Mouse (Mus musculus) kidney, postnatal 0 days (tissue): ENCODE data around the gene Efhd2. TPM values are rescaled to one million over a fixed set of nuclear protein-coding genes. Genes with fewer than 3 reads are reported as not detected.

Source experiments
- ATAC-seq: fragments of 200-750 bp; cut with Nextera tagmentation; replicated peaks from 2 replicates; pipeline ENCODE4 v1.8.0; 2017; ENCODE audit warnings: low read depth, moderate number of reproducible peaks, moderate TSS enrichment, moderate library complexity; ENCODE audit not compliant: low FRiP score
- DNase-seq: peaks from one replicate; pipeline ENCODE4 v3.0.0-alpha.2; 2016; ENCODE audit warnings: low spot score
- H3K27ac ChIP-seq: fragments of 300-500 bp; sonication (generic); 2 replicates; pipeline ENCODE4 v1.5.1; 2014; ENCODE audit warnings: mild to moderate bottlenecking
- H3K27me3 ChIP-seq: fragments of 300-500 bp; sonication (generic); 2 replicates; pipeline ENCODE4 v1.6.1; 2014; ENCODE audit warnings: low read length, mixed read lengths; ENCODE audit not compliant: insufficient read depth
- H3K36me3 ChIP-seq: fragments of 300-500 bp; sonication (generic); 2 replicates; pipeline ENCODE4 v1.6.1; 2014; ENCODE audit warnings: low read length, mixed read lengths; ENCODE audit not compliant: insufficient read depth
- H3K4me1 ChIP-seq: fragments of 300-500 bp; sonication (generic); replicated peaks from 2 replicates; pipeline ENCODE4 v1.6.1; 2014; ENCODE audit warnings: antibody characterized with exemption, low read length, mixed read lengths; ENCODE audit not compliant: insufficient read depth
- H3K4me2 ChIP-seq: fragments of 300-500 bp; sonication (generic); 2 replicates; pipeline ENCODE4 v1.6.1; 2014; ENCODE audit warnings: mild to moderate bottlenecking, low read length, moderate library complexity, mixed read lengths
- H3K4me3 ChIP-seq: fragments of 300-500 bp; sonication (generic); replicated peaks from 2 replicates; pipeline ENCODE4 v1.5.1; 2014; ENCODE audit warnings: low read depth, low read length
- H3K9ac ChIP-seq: fragments of 300-500 bp; sonication (generic); 2 replicates; pipeline ENCODE4 v1.6.1; 2014; ENCODE audit warnings: low read depth, low read length
- H3K9me3 ChIP-seq: fragments of 300-500 bp; sonication (generic); replicated peaks from 2 replicates; pipeline ENCODE4 v1.6.1; 2016; ENCODE audit warnings: low read length, inconsistent platforms, mixed read lengths
- CTCF ChIP-seq: IDR thresholded peaks from 2 replicates; pipeline ENCODE4 v1.5.1; 2016; ENCODE audit warnings: antibody characterized with exemption, low read depth, mild to moderate bottlenecking, moderate library complexity
- WGBS: fragments of 180-500 bp; shearing (Covaris S2); extraction: QIAGEN DNeasy Blood & Tissue Kit; methylation state at CpG from one replicate; pipeline ENCODE4 v1.1.7; 2014; 5-methylcytosine and 5-hydroxymethylcytosine counted together
- polyA plus RNA-seq: library from polyadenylated mRNA; unstranded; fragments of >200 nt; fragmentation: Nextera tagmentation; extraction: Ambion mirVana; gene quantifications from 2 replicates; pipeline ENCODE4 v1.2.1, GENCODE M21; 2015

Efhd2 gene
- polyA plus RNA-seq = 48.3 and 51.3 TPM in 2 replicates

- TF ChIP-seq CTCF = peak; percentile 43
- Histone ChIP-seq H3K27ac (no peak within 1 kb of the TSS; the same call in 1 of the 2 replicates), H3K27me3 (no peaks in the 10 kb centered on the region), H3K4me3 (peak within 1 kb of the TSS; percentile 71), H3K36me3 (no peaks in the 10 kb centered on the region), H3K4me1 (peaks cover 10% of the 10 kb centered on the region; the same call in 1 of the 2 replicates), H3K9ac (peak within 1 kb of the TSS; percentile 80), H3K4me2 (peak within 1 kb of the TSS; percentile 99), H3K9me3 (no peaks in the 10 kb centered on the region)
- ATAC-seq = peak; percentile 81
- DNase-seq = peak; percentile 85
- WGBS = under 1% methylated on average over 56 of the region's 73 CpGs
Observed at GRCm38 (mm10) chr4:141874601-141875460, at the start of gene Efhd2. Efhd2 (minus strand) TSS chr4:141874920.

- TF ChIP-seq CTCF = no peak
- H3K27me3 ChIP-seq = no peaks in the 10 kb centered on the region
- ATAC-seq (no peak), DNase-seq (no peak)
- no peak overlapping the region for H3K4me2 ChIP-seq
- no peaks in the 10 kb centered on the region for H3K36me3 ChIP-seq
- H3K4me3 ChIP-seq = no peak overlapping the region
- H3K9ac ChIP-seq = no peak overlapping the region
- H3K27ac ChIP-seq = no peak overlapping the region
- WGBS = 75% methylated on average over 11 of the region's 11 CpGs
- no peaks in the 10 kb centered on the region for H3K4me1 ChIP-seq
- H3K9me3 ChIP-seq = no peaks in the 10 kb centered on the region
Observed at GRCm38 (mm10) chr4:141923961-141924360, 49.2 kb upstream of the Efhd2 start.

GRCm38 (mm10) chr4:141920391-141920790 is 45.7 kb upstream of the Efhd2 start:
- DNase-seq (no peak), ATAC-seq (no peak)
- Histone ChIP-seq H3K9me3 (no peaks in the 10 kb centered on the region), H3K27me3 (no peaks in the 10 kb centered on the region), H3K36me3 (no peaks in the 10 kb centered on the region), H3K9ac (no peak overlapping the region), H3K4me1 (no peaks in the 10 kb centered on the region), H3K4me2 (no peak overlapping the region), H3K4me3 (no peak overlapping the region), H3K27ac (no peak overlapping the region)
- TF ChIP-seq CTCF = no peak
- WGBS = 77% methylated on average over 10 of the region's 10 CpGs

GRCm38 (mm10) chr4:141917735-141918419 is 43.2 kb upstream of the Efhd2 start:
- TF ChIP-seq CTCF = no peak
- Histone ChIP-seq H3K9me3 (no peaks in the 10 kb centered on the region), H3K4me3 (no peak overlapping the region), H3K9ac (no peak overlapping the region), H3K27me3 (no peaks in the 10 kb centered on the region), H3K4me2 (no peak overlapping the region), H3K27ac (no peak overlapping the region), H3K36me3 (no peaks in the 10 kb centered on the region), H3K4me1 (peaks cover 8% of the 10 kb centered on the region; the same call in 1 of the 2 replicates)
- WGBS = 55% methylated on average over 7 of the region's 7 CpGs
- ATAC-seq (no peak), DNase-seq (no peak)

- no peak overlapping the region for H3K4me3 ChIP-seq
- DNase-seq = peak; percentile 40
- H3K27me3 ChIP-seq = no peaks in the 10 kb centered on the region
- TF ChIP-seq CTCF = no peak
- ATAC-seq = no peak
- H3K9ac ChIP-seq = no peak overlapping the region
- peak overlapping the region; percentile 68 for H3K27ac ChIP-seq
- peaks cover 8% of the 10 kb centered on the region; the same call in 1 of the 2 replicates for H3K4me1 ChIP-seq
- H3K36me3 ChIP-seq = no peaks in the 10 kb centered on the region
- WGBS = 33% methylated on average over 7 of the region's 7 CpGs
- no peaks in the 10 kb centered on the region for H3K9me3 ChIP-seq
- H3K4me2 ChIP-seq = no peak overlapping the region
Observed at GRCm38 (mm10) chr4:141914040-141914439, 39.3 kb upstream of the Efhd2 start.

- Histone ChIP-seq H3K4me3 (no peak overlapping the region), H3K4me2 (no peak overlapping the region), H3K27ac (peak overlapping the region; percentile 68), H3K4me1 (peaks cover 8% of the 10 kb centered on the region; the same call in 1 of the 2 replicates), H3K36me3 (no peaks in the 10 kb centered on the region), H3K27me3 (no peaks in the 10 kb centered on the region), H3K9ac (no peak overlapping the region), H3K9me3 (no peaks in the 10 kb centered on the region)
- DNase-seq (peak; percentile 79), ATAC-seq (no peak)
- no peak for TF ChIP-seq CTCF
- 54% methylated on average over 13 of the region's 13 CpGs for WGBS
Observed at GRCm38 (mm10) chr4:141913201-141913993, 38.7 kb upstream of the Efhd2 start.
